Mouse (Mus musculus): Measurements from ENCODE around the gene Bicdl1.

Gene Bicdl1

GRCm38 (mm10) chr5:115667894-115668293 lies 63.5 kb downstream of the Bicdl1 start:
- no peak for DNase-seq (ENCODE audit: low read depth)

GRCm38 (mm10) chr5:115667210-115667609 lies 64.2 kb downstream of the Bicdl1 start:
- no peak for DNase-seq (ENCODE audit: low read depth)

- no peak for DNase-seq (ENCODE audit: low read depth)
These were observed 64.9 kb downstream of the Bicdl1 start for GRCm38 (mm10) chr5:115666366-115667065.

- no peak for DNase-seq (ENCODE audit: low read depth)
These were observed 68.8 kb downstream of the Bicdl1 start for GRCm38 (mm10) chr5:115662658-115663057.

GRCm38 (mm10) chr5:115658352-115658751 lies 73.1 kb downstream of the Bicdl1 start:
- DNase-seq (ENCODE audit: low read depth), result no peak

- DNase-seq (ENCODE audit: low read depth), result no peak
These were observed 74.2 kb downstream of the Bicdl1 start for GRCm38 (mm10) chr5:115657234-115657633.

- DNase-seq (ENCODE audit: low read depth), result no peak
These were observed 74.7 kb downstream of the Bicdl1 start for GRCm38 (mm10) chr5:115656677-115657076.

- no peak for DNase-seq (ENCODE audit: low read depth)
These were observed 77.6 kb downstream of the Bicdl1 start for GRCm38 (mm10) chr5:115653776-115654175.

GRCm38 (mm10) chr5:115652681-115653575 lies 78.5 kb downstream of the Bicdl1 start:
- DNase-seq (ENCODE audit: low read depth), result peak; percentile 95

- no peak for DNase-seq (ENCODE audit: low read depth)
These were observed 79.6 kb downstream of the Bicdl1 start for GRCm38 (mm10) chr5:115651821-115652220.

- DNase-seq (ENCODE audit: low read depth), result no peak
These were observed 80.5 kb downstream of the Bicdl1 start for GRCm38 (mm10) chr5:115650885-115651284.

GRCm38 (mm10) chr5:115649699-115650098 lies 81.7 kb downstream of the Bicdl1 start:
- no peak for DNase-seq (ENCODE audit: low read depth)

GRCm38 (mm10) chr5:115648876-115649275 lies 82.5 kb downstream of the Bicdl1 start:
- no peak for DNase-seq (ENCODE audit: low read depth)

- no peak for DNase-seq (ENCODE audit: low read depth)
These were observed 87.2 kb downstream of the Bicdl1 start for GRCm38 (mm10) chr5:115644192-115644591.

GRCm38 (mm10) chr5:115635536-115635935 lies 95.9 kb downstream of the Bicdl1 start:
- no peak for DNase-seq (ENCODE audit: low read depth)

- no peak for DNase-seq (ENCODE audit: low read depth)
These were observed 97.4 kb downstream of the Bicdl1 start for GRCm38 (mm10) chr5:115634046-115634445.

- DNase-seq (ENCODE audit: low read depth), result no peak
These were observed 98.4 kb downstream of the Bicdl1 start for GRCm38 (mm10) chr5:115633060-115633459.

GRCm38 (mm10) chr5:115632358-115632714 lies 99.1 kb downstream of the Bicdl1 start:
- DNase-seq (ENCODE audit: low read depth), result no peak

- peak; percentile 77 for DNase-seq (ENCODE audit: low read depth)
These were observed 99.7 kb downstream of the Bicdl1 start, which contains the start of gene Rab35 for GRCm38 (mm10) chr5:115631505-115632357. Gene Rab35, plus strand, starts transcription at chr5:115631908.

- no peak for DNase-seq (ENCODE audit: low read depth)
These were observed 101.1 kb downstream of the Bicdl1 start for GRCm38 (mm10) chr5:115630291-115630690.

GRCm38 (mm10) chr5:115629672-115630071 lies 101.7 kb downstream of the Bicdl1 start:
- no peak for DNase-seq (ENCODE audit: low read depth)

GRCm38 (mm10) chr5:115628083-115628482 lies 103.3 kb downstream of the Bicdl1 start:
- peak; percentile 48 for DNase-seq (ENCODE audit: low read depth)

Measured in c-Kit-positive CD71-negative TER-119-negative erythroid progenitor cells, embryonic 14.5 days (primary cell).